Mouse (Mus musculus): ENCODE measurements around the gene Ubxn6. TPM values are rescaled to one million over a fixed set of nuclear protein-coding genes. Genes with fewer than 3 reads are reported as not detected.
"Not testable (repeated sequence)": the region's sequence is repeated elsewhere in the genome, so short reads cannot be mapped to it uniquely, and the experiment has no call there.

The Ubxn6 gene
- total RNA-seq, 2 experiments from 2014 or later, result 50.8 to 57.5 TPM

DNA sequence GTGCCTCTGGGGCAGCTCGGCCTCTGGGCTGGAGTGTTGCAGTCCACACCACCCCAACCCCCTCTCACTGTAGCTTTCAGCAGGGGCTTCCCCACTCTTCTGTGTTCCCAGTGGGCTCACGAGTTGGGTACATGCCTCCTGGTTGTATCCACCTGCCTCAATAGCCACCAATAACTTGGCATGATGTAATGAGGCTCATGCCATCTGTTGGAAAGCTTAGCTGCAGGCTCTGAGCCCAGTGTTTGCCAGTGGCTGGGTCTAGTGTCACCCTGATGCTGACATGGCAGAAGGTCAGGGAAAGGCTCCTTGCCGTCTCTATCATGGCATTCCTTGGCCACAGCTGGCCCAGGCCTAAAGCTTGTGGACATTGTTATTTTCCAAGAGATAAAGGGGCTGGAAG is 26.0 kb upstream of the Ubxn6 start:
- peak; percentile 27 for DNase-seq

DNA sequence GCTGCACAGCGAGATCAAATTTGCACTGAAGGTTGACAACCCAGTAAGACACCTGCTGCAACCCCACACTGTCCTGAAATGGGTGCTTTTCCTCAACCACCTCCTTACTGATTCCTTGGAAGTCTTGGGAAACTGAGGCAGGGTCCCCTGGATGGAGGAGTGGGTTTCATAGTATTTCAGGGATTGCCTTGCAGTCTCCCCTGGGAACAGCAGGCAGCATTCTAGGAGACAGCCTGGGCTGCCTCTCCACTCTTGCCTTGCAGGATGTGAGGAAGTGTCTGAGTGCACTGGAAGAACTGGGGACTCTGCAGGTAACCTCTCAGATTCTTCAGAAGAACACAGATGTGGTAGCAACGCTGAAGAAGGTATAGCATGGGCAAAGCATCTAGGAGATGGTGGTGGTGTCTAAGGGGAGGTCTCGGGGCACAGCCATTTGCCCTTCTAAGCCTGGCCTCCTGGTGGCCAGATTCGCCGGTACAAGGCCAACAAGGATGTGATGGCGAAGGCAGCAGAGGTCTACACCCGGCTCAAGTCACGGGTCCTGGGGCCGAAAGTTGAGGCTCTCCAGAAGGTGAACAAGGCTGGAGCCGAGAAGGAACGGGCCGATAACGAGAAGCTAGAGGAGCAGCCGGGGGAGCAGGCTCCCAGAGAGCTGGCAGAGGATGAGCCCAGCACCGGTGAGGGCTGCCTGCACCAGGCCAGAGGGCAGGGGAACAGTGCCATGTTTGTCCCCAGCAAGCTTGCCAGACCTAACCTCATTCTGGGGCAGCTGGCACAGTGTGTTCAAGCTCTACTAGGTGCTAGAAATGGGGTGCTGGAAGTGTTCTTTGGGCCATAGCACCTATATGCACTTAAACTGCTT is 24.1 kb upstream of the Ubxn6 start:
- peak; percentile 22 for DNase-seq

DNA sequence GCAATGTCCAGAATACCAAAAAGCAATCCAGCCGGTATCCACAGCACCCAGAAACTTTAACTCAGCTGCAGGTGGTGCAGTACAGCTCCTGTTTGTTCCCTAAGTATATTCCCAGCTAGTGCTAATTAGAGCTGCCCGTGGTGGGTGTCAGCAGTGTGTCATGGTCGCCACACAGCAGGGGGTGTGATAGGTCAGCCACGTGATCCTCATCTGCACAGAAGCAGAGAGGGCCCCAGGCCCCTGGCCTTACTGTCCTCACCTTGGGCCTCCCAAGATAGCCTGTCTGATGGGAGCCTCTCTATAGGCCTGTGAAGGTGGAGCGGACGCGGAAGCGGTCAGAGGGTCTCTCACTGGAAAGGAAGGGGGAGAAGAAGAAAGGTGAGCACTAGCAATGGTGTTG is 23.4 kb upstream of the Ubxn6 start:
- no peak for DNase-seq

DNA sequence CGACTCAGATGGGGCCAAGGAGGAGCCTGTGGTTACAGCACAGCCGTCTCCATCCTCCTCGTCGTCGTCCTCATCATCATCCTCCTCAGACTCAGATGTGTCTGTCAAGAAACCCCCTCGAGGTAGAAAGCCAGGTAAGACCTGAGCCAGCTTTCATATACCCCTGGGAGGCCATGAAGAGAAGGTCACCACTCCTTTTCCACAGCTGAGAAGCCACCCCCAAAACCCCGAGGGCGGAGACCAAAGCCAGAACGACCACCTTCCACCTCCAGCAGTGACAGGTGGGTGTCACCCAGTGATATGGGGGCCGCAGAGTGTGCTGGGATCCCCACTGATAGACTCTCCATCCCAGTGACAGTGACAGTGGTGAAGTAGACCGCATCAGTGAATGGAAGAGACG is 22.1 kb upstream of the Ubxn6 start:
- no peak for DNase-seq

DNA sequence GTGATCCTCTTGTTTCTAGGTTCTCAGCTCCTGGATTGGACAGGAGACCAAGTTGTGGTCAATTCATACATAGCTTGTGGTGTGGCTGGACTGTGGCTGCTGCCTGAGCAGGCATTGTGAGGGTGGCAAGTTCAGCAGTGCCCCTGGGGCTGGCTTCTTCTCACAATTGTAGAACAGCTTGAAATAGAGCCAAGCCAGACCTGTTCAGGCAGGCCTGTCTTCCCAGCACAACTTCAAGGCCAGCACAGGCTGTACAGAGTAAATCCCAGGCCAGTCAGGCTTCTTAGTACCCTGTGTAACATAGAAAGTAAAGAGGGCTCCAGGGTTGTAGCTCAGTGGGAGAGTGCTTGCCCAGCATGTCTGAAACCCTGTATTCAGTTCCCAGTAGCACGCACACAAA is 18.0 kb upstream of the Ubxn6 start:
- DNase-seq, result peak; percentile 5

DNA sequence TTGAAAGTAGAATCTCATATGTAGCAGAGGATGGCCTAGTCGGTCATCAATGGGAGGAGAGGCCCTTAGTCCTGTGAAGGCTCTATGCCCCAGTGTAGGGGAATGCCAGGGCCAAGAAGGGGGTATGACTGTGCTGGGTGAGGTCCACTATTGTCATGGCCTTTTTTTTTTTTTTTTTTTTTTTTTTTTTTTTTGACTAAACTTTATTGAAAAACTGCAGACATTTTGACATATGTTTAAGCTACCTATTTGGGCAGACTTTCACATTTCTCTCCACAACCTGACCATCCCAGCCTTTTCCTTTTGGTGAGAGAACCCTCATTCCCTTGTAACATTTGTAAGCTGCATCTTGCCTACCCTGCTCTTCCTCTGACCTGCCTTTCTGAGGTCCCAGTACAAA is 17.5 kb upstream of the Ubxn6 start:
- DNase-seq, result no peak

DNA sequence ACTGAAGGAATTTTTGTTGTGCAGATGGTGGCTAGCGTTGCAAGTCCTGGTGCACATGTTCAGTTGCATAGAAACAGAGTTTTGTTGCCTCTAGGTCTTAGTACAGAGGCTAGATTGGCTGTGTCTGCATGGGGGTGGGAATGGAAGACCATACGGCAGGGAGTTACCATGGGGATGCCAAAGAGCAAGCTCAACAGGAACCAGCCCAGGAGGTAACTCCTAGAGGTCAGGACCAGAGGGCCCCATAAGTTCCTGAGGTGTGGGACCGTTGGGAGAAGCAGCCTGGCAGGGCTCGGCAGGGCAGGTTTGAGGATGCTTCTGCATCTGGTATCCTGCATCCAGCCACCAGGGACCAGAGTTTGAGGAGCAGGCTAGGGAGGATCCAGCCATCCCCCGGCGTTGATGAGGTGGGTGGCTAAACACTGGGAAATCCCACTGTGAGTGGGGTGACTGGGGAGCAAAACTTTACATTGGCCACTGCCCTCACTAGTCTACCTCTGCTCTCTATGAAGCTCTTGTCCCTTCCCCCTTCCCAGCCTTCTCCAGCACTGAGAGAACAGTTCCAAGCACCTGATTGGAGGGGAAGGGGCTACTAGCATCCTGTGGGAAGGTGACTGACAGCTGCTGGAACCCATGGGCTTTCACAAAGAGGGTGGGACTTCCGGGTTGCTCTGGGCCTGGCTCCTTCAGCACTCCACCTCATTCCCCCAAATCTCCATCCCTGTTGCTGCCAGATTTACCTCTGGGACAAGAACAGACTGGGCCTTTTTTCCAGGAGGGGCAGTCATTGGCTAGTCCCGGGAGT is 6.2 kb upstream of the Ubxn6 start:
- DNase-seq, result peak; percentile 52

DNA sequence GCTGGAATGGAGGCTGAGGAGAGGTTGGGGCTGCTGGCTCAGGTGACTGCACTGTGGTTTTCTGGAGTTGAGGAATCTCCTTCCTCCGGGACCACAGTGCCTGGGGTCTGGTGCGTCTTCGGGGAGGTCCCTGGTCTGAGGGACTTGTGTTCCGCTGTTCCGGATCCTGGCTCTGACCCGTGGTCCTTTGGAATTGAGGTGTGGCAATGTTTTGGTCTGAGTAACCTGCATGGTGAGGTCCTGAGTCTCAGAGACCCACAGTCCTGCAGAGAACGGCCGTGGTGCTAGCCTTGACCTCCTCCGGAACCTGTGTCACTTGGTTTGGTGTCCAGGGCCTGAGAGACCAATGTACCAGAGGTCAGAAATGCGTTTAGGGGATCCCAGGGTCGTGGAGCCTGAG is 5.1 kb upstream of the Ubxn6 start:
- no peak for DNase-seq

DNA sequence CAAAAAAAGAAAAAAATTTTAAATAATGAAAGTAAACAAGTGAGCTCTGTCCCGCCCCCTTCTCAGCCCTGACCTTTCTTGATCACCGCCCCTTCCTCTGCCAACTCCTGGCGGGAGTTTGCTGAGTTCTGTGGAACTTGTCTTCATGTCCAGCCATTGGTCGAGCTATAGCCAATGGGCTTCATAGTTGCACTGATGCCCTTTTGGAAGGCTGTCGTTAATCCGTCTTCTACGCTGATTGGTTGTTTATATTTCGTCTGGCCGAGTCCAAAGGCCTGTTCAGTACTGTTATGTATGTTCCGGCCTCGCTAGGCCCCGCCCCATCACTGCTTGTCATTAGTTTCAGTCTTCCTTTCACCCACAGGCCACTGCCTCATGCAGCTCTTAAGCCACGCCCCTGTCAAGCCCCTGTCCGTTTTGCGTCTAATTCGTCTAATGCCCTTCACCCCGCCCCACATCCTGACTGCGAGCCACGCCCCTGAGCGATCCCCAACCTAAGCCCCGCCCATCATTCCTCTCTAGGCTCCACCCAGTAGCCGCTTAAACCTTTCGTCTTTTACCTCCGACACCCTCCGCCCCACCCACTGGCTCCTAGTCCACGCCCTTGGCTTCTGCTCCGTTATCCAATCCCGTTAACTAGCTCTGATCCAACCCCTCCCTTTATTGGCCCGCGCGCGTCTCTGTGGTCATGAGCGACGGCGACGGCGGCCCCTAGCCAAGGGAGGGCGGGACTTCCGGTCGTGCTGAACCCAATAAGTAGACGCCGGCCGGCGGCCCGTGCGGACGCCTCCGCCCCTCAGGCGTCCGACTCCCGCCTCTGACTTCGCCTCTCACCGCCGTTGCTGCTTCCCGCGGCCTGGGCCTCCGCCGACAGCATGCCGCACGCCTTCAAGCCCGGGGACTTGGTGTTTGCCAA is 4.3 kb upstream of the Ubxn6 start, which contains the start of gene Hdgfl2:
Gene Hdgfl2 (plus strand): TSS at position 755 of the 916 bp plus-strand sequence.
- peak; percentile 100 for DNase-seq

DNA sequence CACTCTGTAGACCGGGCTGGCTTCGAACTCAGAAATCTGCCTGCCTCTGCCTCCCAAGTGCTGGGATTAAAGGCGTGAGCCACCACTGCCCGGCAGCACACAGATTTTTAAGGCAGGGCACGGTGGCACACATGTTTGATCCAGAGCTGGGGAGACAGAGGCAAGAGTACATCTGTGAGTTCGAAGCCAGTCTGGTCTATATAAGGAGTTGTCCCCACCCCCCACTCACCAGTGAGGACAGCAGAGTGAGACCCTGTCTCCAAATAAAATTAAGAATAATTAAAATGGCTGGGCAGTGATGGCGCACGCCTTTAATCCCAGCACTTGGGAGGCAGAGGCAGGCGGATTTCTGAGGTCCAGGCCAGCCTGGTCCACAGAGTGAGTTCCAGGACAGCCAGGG is 3.5 kb upstream of the Ubxn6 start:
- not testable (repeated sequence) for DNase-seq

DNA sequence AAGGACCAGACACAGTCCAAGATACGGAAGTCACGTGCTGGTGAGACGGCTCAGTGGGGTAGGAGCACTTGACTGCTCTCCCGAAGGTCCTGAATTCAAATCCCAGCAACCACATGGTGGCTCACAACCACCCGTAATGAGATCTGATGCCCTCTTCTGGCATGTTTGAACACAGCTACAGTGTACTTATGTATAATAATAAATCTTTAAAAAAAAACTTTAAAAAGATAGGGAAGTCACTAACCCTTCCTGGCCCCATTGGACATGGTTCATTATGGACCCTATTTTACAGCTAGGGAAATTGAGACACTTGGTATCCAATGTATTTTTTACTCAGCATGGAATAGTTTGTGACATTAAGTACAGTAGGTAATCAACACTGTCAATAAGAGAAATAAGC is 2.7 kb upstream of the Ubxn6 start:
- no peak for DNase-seq

DNA sequence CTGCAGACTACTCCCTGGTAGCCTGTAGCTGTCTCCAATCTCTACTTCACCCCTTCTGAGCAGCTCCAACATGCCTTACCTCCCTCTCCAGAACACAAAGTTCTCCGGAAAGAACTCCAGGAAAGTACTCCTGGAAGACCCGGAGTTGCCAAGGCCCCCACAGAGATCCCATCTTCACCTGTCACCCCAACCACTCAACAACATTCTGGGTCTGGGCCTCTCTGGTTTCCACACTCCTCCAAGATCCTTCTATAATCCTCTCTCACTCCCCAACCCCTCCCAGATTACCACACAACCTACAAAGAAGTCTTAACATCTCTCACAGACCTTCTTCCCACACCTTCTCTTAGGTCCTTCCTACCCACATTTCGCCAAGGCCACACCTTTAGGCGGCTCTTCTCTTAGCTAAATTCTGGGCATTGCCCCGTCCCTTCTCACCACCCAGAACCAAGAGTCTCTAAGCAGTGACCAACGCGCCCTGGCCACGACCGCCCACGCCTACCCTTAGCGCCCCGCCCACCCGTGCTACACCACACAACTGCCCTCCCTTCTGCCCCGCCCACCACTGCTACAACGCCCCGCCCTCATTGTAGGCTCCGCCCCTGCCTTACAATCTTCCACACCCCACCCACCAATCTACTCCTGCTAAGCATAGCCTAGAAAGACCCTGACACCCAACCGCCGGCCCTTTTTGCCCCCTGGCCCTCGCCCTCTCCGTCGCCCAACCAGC is 566 bp downstream of the Ubxn6 start:
- peak; percentile 90 for DNase-seq

DNA sequence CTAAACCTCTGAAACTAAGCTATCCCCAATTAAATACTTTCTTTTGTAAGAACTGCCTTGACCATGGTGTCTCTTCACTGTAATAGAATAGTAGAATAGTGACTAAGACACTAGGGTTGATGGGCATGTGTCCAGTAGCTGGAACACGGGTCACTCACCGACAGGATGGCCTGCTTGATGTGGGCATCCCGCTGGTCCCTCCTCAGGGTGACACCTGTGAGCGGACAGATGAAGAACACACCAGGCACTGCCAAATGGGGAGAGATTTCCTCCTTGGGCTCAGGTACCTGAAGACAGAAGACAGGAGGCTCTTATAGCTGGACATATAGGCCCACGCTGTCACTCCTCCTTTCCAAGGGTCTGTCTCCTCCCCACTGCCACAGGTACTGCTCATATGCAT is 2.6 kb downstream of the Ubxn6 start:
- no peak for DNase-seq

DNA sequence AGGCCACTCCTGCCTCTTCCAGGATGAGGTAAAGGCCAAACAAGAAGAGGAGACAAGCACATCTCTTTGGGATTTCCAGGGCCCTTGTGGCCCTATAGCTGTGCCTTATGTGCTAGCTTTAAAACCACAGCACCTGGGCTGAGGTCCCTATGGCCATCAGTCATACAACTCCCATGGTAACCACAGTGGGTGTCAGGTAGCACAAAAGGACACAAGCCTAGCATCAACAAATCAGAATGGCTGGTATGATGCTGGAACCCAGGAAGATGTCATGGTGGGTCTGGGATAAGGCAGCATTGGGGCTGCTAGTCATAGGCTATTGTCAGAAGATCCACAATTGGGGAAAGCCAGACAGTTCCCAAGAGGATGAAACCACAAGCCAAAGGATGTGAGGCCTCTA is 3.7 kb downstream of the Ubxn6 start:
- no peak for DNase-seq

DNA sequence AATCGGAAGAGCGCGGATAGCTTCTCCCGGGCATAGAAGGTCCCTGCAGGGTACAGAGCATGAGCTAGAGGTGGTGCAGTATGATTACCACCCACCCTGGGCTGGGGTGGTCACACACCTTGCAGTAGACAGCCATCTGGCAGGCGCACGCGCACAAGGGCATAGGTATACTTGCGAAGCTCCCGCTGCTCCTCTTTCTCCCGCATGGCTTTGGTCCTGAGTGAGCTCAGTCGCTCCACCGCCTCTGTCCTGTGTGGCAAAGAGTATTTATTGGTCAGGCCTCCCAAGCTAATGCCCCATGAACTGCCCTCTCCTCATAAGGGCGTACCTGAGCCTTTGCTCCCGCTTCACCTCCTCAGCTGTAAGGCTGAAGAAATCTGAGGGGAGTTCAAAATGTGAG is 5.8 kb downstream of the Ubxn6 start:
- DNase-seq, result no peak

DNA sequence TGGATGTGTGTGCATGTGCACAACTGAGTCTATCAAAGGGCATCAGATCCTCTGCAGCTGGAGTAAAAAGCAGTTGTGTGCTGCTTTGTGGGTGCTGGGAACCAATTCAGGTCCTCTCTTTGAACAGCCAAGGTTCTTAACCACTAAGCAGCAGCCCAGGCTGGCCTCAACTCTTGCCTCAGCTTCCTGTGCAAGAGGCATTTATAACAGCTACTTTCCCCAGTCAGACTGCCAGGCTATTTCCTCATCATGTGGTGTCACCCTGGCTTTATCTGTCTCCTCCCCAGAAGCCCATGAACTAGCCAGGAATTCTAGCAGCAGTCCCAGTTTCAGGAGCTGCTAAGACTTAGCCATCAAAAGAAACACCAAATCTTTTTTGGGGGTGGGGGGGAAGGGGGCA is 8.4 kb downstream of the Ubxn6 start:
- no peak for DNase-seq

DNA sequence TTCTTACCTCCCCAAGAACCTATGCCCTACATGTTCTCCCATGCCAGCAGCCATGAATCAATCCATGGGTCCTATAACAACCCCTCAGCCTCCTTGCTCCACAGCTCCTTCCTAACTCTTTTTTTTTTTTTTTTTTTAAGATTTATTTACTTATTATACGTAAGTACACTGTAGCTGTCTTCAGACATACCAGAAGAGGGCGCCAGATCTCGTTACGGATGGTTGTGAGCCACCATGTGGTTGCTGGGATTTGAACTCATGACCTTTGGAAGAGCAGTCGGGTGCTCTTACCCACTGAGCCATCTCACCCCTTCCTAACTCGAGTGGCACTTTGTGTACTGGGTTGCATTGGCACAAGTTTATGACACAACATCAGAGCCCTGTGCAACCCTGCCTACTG is 9.1 kb downstream of the Ubxn6 start:
- not testable (repeated sequence) for DNase-seq

DNA sequence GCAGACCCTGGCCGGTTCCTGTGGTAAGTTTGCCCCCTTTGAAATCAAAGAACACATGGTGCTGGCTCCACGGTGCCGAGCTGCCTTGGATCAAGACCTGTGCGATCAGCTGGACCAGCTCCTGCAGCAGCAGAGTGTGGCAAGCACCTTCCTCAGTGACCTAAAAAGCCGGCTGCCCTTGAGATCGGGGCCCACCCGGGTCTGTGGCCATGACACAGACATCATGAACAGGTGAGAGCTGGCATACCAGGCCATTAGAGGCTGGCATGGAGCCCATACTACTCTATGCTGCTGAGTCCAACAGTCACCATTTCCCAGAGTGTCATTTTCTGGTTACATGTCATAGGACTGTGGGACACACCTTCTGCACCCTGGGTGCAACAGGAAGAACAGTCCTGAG is 12.7 kb downstream of the Ubxn6 start:
- no peak for DNase-seq

DNA sequence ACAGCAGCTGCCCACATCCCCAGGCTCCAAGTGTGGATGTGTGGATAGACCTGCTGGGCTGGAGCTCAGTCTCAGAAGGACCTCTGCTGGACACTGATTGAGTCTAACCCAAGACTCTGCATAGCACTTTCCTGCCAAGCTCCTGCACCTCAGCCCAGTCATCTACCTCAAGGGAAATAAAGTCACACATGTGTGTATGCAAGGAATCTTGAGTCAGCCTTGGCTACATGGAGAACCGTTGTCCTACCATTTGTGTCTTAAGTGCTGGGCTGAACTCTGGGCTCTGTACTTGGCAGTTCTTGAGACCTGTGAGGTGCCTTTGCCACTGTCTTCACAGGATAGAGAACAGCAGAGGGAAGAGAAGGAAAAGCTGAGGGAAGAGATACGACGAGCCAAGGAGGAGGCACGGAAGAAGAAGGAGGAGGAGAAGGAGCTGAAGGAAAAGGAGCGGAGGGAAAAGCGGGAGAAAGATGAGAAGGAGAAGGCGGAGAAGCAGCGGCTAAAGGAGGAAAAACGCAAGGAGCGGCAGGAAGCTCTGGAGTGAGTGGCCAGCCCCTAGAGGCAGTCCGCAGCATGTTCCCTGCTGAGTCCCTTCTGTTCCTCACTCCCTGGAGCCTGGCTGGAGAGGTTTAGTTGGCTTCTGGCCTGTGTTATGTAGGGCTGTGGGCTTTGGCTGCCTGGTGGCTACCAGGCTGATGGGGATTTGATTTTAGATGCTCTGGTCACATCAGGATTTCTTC is 17.3 kb downstream of the Ubxn6 start:
- DNase-seq, result no peak

DNA sequence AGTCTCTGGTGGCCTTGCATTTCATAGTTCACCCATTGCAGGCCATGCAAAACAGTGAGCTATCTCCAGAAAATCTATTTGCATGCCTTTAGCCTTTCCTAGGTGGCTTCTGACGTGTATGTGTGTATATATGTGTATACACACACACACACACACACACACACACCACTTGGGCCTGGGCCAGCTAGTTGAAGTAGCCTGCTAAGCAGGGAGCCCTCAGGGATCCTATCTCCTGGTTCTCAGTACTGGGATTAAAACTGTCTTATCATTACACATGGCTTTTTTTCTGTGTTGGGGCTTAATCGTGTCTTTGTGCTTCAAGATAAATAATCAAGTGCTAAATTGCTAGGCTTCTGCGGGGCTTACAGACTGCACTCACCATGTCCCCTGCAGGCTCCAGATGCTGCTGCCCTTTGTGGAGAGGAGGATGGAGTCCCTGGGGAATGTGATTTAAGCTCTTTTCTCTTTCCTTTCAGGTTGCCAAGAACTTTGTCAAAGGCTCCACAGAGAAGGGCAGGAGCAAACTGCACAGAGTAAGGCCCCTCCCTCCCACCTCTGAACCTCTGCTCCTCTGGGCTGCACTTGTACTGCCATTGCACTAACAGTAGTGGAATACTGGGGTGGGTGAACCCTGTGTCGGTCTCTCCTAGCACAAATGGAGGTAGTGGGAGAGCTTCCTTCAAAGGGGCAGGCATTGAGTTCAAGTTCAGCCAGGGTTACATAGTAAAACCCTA is 18.7 kb downstream of the Ubxn6 start:
- no peak for DNase-seq

DNA sequence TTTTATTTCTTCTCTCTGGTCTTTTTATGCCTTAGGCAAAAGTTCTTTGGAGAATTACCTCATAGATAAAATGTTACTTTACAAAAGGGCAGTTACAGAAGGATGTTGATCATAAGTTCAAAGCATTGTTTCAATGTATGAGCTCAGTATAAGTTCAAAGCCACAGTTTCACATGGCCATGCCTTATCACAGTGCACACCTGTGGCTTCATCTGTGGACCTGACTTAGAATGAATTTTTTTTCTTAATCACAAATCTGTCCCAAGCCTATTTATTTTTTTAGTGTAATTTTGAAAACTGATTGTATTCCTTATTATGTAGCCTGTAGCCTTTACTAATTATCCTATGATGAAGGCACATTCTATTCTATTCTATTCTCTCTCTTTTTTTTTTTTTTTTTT is 19.9 kb downstream of the Ubxn6 start:
- DNase-seq, result no peak

Measured in heart, postnatal 4 days (tissue).